Mouse (Mus musculus) lung, postnatal 0 days (tissue): ENCODE data around the gene Hemk1. TPM values are rescaled to one million over a fixed set of nuclear protein-coding genes. Genes with fewer than 3 reads are reported as not detected.

Source experiments
- ATAC-seq: fragments of 200-750 bp; cut with Nextera tagmentation; 2 replicates; pipeline ENCODE4 v1.8.0; 2017; ENCODE audit warnings: moderate library complexity
- DNase-seq: peaks from one replicate; pipeline ENCODE4 v3.0.0-alpha.2; 2016; ENCODE audit warnings: low spot score
- H3K27ac ChIP-seq: fragments of 300-500 bp; sonication (generic); 2 replicates; pipeline ENCODE4 v1.5.1; 2014; ENCODE audit warnings: antibody characterized with exemption, mild to moderate bottlenecking, low read length, mixed read lengths
- H3K27me3 ChIP-seq: fragments of 300-500 bp; sonication (generic); replicated peaks from 2 replicates; pipeline ENCODE4 v1.6.1; 2014; ENCODE audit warnings: low read length, mixed read lengths; ENCODE audit not compliant: insufficient read depth
- H3K36me3 ChIP-seq: fragments of 300-500 bp; sonication (generic); 2 replicates; pipeline ENCODE4 v1.6.1; 2014; ENCODE audit warnings: low read length, mixed read lengths; ENCODE audit not compliant: insufficient read depth
- H3K4me1 ChIP-seq: fragments of 300-500 bp; sonication (generic); 2 replicates; pipeline ENCODE4 v1.6.1; 2014; ENCODE audit warnings: antibody characterized with exemption, low read depth, low read length, mixed read lengths; ENCODE audit not compliant: insufficient read depth
- H3K4me2 ChIP-seq: fragments of 300-500 bp; sonication (generic); replicated peaks from 2 replicates; pipeline ENCODE4 v1.6.1; 2014; ENCODE audit warnings: low read depth, mild to moderate bottlenecking, low read length, moderate library complexity, mixed read lengths
- H3K4me3 ChIP-seq: fragments of 300-500 bp; sonication (generic); 2 replicates; pipeline ENCODE4 v1.5.1; 2014; ENCODE audit warnings: low read depth, low read length
- H3K9ac ChIP-seq: fragments of 300-500 bp; sonication (generic); replicated peaks from 2 replicates; pipeline ENCODE4 v1.6.1; 2014; ENCODE audit warnings: low read depth, mild to moderate bottlenecking
- H3K9me3 ChIP-seq: fragments of 300-500 bp; sonication (generic); 2 replicates; pipeline ENCODE4 v1.6.1; 2016; ENCODE audit warnings: low read length, mixed read lengths
- CTCF ChIP-seq: IDR thresholded peaks from 2 replicates; pipeline ENCODE4 v1.5.1; 2016; ENCODE audit warnings: antibody characterized with exemption, mild to moderate bottlenecking
- EP300 ChIP-seq: IDR thresholded peaks from 2 replicates; pipeline ENCODE4 v1.6.1; 2016; ENCODE audit warnings: antibody characterized with exemption, mild to moderate bottlenecking, control low read depth
- WGBS: fragments of 180-500 bp; shearing (Covaris S2); extraction: QIAGEN DNeasy Blood & Tissue Kit; methylation state at CpG from one replicate; pipeline ENCODE4 v1.1.7; 2014; 5-methylcytosine and 5-hydroxymethylcytosine counted together
- polyA plus RNA-seq: library from polyadenylated mRNA; unstranded; fragments of >200 nt; fragmentation: Nextera tagmentation; extraction: Ambion mirVana; gene quantifications from 2 replicates; pipeline ENCODE4 v1.2.1, GENCODE M21; 2015

The Hemk1 gene
- polyA plus RNA-seq, 1 experiment from 2014 or later, result 5.9 TPM

- peaks cover 35% of the 10 kb centered on the region for H3K4me1 ChIP-seq
- DNase-seq (no peak), ATAC-seq (no peak)
- no peak overlapping the region for H3K9ac ChIP-seq
- H3K4me3 ChIP-seq, result no peak overlapping the region
- H3K36me3 ChIP-seq, result peaks cover 19% of the 10 kb centered on the region
- WGBS, result 53% methylated on average over 9 of the region's 9 CpGs
- H3K27me3 ChIP-seq, result no peaks in the 10 kb centered on the region
- H3K9me3 ChIP-seq, result no peaks in the 10 kb centered on the region
- TF ChIP-seq CTCF, result no peak
- TF ChIP-seq EP300, result no peak
- peak overlapping the region; percentile 70 for H3K27ac ChIP-seq
- H3K4me2 ChIP-seq, result no peak overlapping the region
Observed at GRCm38 (mm10) chr9:107303121-107303820, 34.9 kb downstream of the Hemk1 start.

DNA sequence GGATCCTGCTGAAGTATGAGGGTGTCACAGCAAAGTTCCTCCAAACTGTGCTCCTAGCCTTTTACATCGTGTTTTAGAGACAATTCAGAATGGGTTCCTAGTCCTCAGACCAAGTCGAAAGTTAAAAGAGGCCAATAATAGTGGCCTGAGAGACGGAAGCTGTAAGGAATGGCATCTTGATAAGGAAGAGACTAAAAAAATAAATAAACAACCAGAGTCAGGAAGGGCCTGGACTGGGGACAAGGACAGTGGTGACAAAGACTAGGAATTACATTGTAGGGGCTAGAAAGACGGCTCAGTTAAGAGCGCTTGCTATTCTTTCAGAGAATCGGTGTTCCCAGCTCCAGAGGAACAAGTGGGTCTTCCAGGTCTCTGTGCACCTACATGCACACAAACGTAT, 35.6 kb downstream of the Hemk1 start:
- Histone ChIP-seq H3K27ac (peak overlapping the region; percentile 70), H3K27me3 (no peaks in the 10 kb centered on the region), H3K4me2 (no peak overlapping the region), H3K36me3 (peaks cover 19% of the 10 kb centered on the region), H3K9me3 (no peaks in the 10 kb centered on the region), H3K4me3 (no peak overlapping the region), H3K4me1 (peaks cover 33% of the 10 kb centered on the region), H3K9ac (no peak overlapping the region)
- DNase-seq (peak; percentile 54), ATAC-seq (0 out of 2 replicates have a peak, but pooled peaks have one; percentile 4)
- TF ChIP-seq CTCF (no peak), EP300 (peak; percentile 81)
- WGBS, result 42% methylated on average over 7 of the region's 7 CpGs

DNA sequence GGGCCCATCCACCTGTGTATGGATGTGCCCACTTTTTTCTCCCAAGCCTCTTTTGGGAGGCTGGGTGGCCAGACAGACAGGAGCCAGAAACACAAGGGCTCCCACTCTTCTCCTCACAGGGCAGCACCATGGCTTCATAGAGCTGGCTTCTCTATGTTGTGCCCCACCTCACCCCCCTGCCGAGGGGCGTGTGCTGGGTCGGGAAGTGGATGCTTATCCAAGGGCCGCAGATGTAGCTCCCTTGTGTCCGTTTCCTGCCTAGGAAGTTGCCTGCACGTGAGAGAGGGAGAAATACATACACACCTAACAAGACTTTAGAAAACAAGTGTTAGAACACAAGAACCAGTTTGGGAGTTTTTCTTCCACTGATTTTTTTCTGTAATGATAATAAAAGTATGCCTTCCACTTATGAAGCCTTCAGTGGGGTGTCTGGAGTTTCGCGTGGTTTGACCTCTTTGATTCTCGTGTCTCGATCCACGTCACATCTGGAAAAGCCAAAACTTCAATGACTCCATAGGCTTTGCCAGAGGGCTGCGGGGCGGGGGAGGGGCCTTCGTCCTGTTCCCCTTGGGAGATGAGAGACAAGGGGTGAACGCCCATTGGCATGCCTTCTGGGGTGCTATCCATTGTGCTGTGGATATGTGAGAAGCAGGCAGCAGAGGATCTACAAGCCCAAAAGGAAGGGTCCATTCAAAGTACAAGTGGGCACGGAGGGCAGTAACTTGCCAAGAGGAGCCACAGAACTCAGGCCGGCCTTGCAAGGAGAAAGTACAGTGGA, 36.4 kb downstream of the Hemk1 start:
- no peaks in the 10 kb centered on the region for H3K9me3 ChIP-seq
- H3K27me3 ChIP-seq, result no peaks in the 10 kb centered on the region
- H3K36me3 ChIP-seq, result peaks cover 19% of the 10 kb centered on the region
- 64% methylated on average over 17 of the region's 17 CpGs for WGBS
- H3K4me1 ChIP-seq, result peaks cover 28% of the 10 kb centered on the region
- peak; percentile 62 for DNase-seq
- H3K4me2 ChIP-seq, result peak overlapping the region; percentile 17
- no peak overlapping the region for H3K9ac ChIP-seq
- TF ChIP-seq CTCF (no peak), EP300 (peak; percentile 93)
- H3K27ac ChIP-seq, result peak overlapping the region; percentile 70
- ATAC-seq, result peak; percentile 23
- H3K4me3 ChIP-seq, result no peak overlapping the region

DNA sequence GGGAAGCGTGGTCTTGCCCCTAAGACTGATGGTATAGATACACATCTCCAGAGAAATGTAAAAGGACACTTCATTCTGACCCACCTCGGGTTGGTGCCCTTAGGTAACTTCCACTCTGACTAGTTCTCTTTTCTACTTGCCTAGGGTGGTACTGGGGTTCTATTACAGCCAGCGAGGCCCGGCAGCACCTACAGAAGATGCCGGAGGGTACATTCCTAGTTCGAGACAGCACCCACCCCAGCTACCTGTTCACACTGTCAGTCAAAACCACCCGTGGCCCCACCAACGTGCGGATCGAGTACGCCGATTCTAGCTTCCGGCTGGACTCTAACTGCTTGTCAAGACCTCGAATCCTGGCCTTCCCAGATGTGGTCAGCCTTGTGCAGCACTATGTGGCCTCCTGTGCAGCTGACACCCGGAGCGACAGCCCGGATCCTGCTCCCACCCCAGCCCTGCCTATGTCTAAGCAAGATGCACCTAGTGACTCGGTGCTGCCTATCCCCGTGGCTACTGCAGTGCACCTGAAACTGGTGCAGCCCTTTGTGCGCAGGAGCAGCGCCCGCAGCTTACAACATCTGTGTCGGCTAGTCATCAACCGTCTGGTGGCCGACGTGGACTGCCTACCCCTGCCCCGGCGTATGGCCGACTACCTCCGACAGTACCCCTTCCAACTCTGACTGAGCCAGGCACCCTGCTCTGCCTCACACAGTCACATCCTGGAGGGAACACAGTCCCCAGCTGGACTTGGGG, 37.8 kb downstream of the Hemk1 start:
- 90% methylated on average over 30 of the region's 30 CpGs for WGBS
- no peaks in the 10 kb centered on the region for H3K27me3 ChIP-seq
- no peaks in the 10 kb centered on the region for H3K9me3 ChIP-seq
- H3K36me3 ChIP-seq, result peaks cover 19% of the 10 kb centered on the region
- DNase-seq (no peak), ATAC-seq (no peak)
- no peak for TF ChIP-seq EP300
- no peak for TF ChIP-seq CTCF
- peaks cover 27% of the 10 kb centered on the region for H3K4me1 ChIP-seq
- peak overlapping the region; percentile 76 for H3K4me2 ChIP-seq
- H3K27ac ChIP-seq, result peak overlapping the region; percentile 98; the same call in 1 of the 2 replicates
- no peak overlapping the region for H3K9ac ChIP-seq
- no peak overlapping the region for H3K4me3 ChIP-seq

DNA sequence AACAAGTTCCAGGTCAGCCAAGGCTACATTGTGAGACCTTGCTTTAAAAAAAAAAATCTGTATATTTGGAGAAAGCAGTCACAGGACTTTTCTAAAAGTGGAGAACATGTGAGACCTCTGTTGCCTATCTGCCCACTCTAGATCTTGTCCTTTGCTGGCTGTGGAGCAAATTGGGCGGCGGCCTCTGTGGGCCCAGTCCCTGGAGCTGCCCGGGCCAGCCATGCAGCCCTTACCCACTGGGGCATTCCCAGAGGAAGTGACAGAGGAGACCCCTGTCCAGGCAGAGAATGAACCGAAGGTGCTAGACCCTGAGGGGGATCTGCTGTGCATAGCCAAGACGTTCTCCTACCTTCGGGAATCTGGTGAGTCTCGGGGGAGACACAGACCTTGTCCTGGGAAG, 38.4 kb downstream of the Hemk1 start:
- Histone ChIP-seq H3K4me1 (peaks cover 25% of the 10 kb centered on the region; the same call in 1 of the 2 replicates), H3K27ac (peak overlapping the region; percentile 98), H3K4me3 (peak overlapping the region; percentile 78; the same call in 1 of the 2 replicates), H3K9ac (peak overlapping the region; percentile 19; the same call in 1 of the 2 replicates), H3K4me2 (peak overlapping the region; percentile 76), H3K27me3 (no peaks in the 10 kb centered on the region), H3K36me3 (peaks cover 19% of the 10 kb centered on the region), H3K9me3 (no peaks in the 10 kb centered on the region)
- DNase-seq (no peak), ATAC-seq (no peak)
- WGBS, result 69% methylated on average over 7 of the region's 7 CpGs
- TF ChIP-seq CTCF, result no peak

GRCm38 (mm10) chr9:107298876-107299275, 39.3 kb downstream of the Hemk1 start:
- H3K27ac ChIP-seq, result peak overlapping the region; percentile 98
- WGBS, result 56% methylated on average over 6 of the region's 6 CpGs
- peaks cover 25% of the 10 kb centered on the region; the same call in 1 of the 2 replicates for H3K4me1 ChIP-seq
- H3K9ac ChIP-seq, result peak overlapping the region; percentile 93
- DNase-seq (no peak), ATAC-seq (no peak)
- H3K9me3 ChIP-seq, result no peaks in the 10 kb centered on the region
- peak overlapping the region; percentile 76 for H3K4me2 ChIP-seq
- TF ChIP-seq CTCF, result peak; percentile 33
- TF ChIP-seq EP300, result no peak
- peak overlapping the region; percentile 78 for H3K4me3 ChIP-seq
- peaks cover 19% of the 10 kb centered on the region for H3K36me3 ChIP-seq
- H3K27me3 ChIP-seq, result no peaks in the 10 kb centered on the region
